Mouse (Mus musculus) bone marrow macrophage, adult 2 months (primary cell): ENCODE results near the gene Mfsd5.

Source experiments
- CTCF ChIP-seq: IDR thresholded peaks from 2 replicates; pipeline ENCODE4 v1.5.1; 2012; ENCODE audit warnings: low read depth, mild to moderate bottlenecking, low read length, moderate library complexity
- POLR2A ChIP-seq: IDR thresholded peaks from 2 replicates; pipeline ENCODE4 v1.6.1; 2012; ENCODE audit warnings: mild to moderate bottlenecking, low read depth, low read length, borderline replicate concordance

DNA sequence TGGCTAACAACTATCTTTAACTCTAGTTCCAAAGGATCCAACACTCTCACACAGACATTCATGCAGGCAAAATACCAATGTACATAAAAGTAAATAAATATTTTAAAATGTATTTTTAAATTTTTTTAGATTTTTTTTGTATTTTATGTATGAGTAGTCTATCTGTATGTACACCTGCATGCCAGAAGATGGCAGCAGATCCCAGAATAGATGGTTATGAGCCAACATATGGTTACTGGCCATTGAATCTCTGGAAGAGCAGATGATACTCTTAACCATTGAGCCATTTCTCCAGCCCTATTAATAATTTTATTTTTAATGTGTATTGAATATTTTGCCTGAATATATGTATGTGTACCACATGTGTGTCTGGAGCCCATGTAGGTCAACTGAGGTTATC is 8.1 kb downstream of the Mfsd5 start:
- TF ChIP-seq CTCF (no peak), POLR2A (no peak)
